Mouse (Mus musculus): ENCODE results near the gene Svop.

DNA sequence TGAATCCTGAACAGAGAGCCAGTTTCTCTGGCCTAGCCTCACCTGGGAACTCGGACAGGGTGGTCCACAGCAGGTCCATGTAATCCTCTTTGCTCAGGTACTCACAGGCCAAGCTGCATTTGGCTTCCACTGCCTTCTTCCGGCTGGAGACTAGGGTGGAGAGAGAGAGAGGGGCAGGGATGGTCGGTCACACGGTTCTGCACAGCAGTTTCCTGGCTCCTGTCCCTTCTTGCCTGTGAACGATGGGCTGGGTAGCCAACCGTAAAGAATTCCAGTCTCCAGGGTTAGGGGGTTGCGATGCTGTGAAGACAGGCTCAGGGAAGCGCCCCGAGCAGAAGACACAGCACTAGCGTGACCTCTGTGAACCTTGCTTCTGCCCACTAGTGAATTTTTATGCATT is 56.3 kb downstream of the Svop start:
- TF ChIP-seq GATA1 (IDR thresholded peaks at IDR 0.05; ENCODE audit: borderline replicate concordance, low read length): no peak
- TF ChIP-seq FLI1 (IDR thresholded peaks at IDR 0.05; ENCODE audit: low read length): no peak
